Mouse (Mus musculus) thymus, postnatal 36 days (tissue): ENCODE data around the gene Foxa3.
"Not testable (repeated sequence)": the region's sequence is repeated elsewhere in the genome, so short reads cannot be mapped to it uniquely, and the experiment has no call there.

Experiments
- DNase-seq, 2 experiments: peaks; one replicate each; pipeline ENCODE4 v3.0.0; 2022; ENCODE audit warnings: mixed read lengths in 2 of 2

Foxa3 gene

GRCm38 (mm10) chr7:19023357-19023814 is at the start of gene Foxa3:
Gene Foxa3 (minus strand): TSS chr7:19023538.
- peak; percentile 39 to 63 for DNase-seq

DNA sequence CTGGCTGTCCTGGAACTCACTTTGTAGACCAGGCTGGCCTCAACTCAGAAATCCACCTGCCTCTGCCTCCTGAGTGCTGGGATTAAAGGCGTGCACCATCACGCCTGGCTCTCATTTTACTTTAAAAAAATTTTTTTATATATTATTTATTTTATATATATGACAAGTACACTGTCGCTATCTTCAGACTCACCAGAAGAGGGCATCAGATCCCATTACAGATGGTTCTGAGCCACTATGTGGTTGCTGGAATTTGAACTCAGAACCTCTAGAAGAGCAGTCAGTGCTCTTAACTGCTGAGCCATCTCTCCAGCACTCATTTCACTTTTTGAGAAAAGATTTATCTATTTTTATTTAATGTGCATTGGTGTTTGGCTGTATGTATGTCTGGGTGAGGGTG is 47.7 kb upstream of the Foxa3 start:
- not testable (repeated sequence) for DNase-seq

DNA sequence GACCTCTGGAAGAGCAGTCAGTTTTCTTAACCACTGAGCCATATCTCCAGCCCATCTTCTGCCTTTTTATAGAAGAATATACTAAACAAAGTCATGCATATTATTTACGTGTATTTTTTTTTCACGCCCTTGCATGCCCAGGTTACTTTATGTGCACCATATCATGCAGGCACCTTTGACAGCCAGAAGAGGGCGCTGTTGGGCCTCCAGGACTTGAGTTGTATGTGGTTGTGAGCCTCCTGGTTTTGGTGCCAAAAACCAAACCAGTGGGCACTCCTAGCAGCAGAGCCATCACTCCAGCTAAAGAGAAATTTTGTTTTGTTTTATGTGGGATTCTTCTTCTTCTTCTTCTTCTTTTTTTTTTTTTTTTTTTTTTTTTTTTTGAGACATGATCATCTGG is 46.2 kb upstream of the Foxa3 start:
- DNase-seq, result no peak

DNA sequence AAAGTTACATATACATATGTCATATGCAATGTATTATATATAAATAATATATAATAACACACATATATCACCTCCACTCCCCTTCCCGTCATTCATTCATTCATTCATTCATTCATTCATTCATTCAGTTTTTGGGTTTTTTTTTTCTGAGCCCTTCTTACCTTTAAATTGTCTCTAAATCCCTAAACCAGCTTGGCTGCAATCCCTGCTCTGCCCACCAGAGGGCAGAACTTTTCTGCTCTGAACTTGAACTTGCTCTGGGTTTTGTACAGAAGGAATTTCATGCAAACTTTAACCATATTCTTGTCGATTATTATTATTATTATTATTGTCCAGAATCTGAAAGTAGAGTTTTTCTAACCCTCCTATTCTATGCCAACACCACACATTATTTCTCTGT is 45.4 kb upstream of the Foxa3 start:
- peak; percentile 61 to 73 for DNase-seq

DNA sequence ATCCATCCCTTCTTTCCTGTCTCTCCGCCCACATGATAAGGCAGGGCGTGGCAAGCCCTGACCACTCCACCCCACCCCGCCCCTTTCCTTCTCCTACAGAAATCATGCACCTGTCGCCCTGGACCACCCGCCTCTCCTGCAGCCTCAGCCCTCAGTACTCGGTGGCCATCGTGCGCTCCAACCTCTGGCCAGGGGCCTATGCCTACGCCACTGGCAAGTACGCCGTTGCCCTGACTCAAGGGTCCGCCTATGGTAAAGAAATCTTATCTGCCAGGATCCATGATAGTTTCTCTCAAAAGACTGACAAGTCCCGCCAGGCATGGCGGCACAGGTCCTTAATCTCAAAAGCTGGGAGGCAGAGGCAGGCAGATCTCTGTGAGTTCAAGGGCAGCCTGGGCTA is 44.6 kb upstream of the Foxa3 start:
- DNase-seq, result no peak

- DNase-seq, result no peak
Observed at GRCm38 (mm10) chr7:19067063-19067462, 43.7 kb upstream of the Foxa3 start.

DNA sequence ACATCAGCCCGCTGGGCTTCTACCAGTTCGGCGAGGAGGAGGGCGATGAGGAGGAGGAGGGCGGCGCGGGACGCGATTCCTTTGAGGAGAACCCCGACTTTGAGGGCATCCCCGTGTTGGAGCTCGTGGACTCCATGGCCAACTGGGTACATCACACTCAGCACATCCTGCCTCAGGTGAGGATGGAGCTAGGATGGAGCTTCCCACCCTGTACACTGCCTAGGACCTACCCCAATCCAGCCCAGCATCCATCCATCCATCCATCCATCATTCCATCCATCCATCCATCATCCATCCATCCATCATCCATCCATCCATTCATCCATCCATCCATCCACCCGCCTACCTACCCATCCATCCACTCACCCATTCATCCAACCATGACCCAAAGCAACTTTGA is 42.6 kb upstream of the Foxa3 start:
- no peak for DNase-seq

GRCm38 (mm10) chr7:19057405-19057804 is 34.1 kb upstream of the Foxa3 start:
- no peak for DNase-seq

GRCm38 (mm10) chr7:19055108-19055507 is 31.8 kb upstream of the Foxa3 start:
- DNase-seq, result no peak

- DNase-seq, result no peak
Observed at GRCm38 (mm10) chr7:19054777-19055076, 31.4 kb upstream of the Foxa3 start.

- DNase-seq, result peak in 1 of 2 experiments; percentile 34
Observed at GRCm38 (mm10) chr7:19054047-19054776, 30.9 kb upstream of the Foxa3 start, which contains the start of gene Rsph6a. Gene Rsph6a (plus strand): TSS chr7:19054690.

DNA sequence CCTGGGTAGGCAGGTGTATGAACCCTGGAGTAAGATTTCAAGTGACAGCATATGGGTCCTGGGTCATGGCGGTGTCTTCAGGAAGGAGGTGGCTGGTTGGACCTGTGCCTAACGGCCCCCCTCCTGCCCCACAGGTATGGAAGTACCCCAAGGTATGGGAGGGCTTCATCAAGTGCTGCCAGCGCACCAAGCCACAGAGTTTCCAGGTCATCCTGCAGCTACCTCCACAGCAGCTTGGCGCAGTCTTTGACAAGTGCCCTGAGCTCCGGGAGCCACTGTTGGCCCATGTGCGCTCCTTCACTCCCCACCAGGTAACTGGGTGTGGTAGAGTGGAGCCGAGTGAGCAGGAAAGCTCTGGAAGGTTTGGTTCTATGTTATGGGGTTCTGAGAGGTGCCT is 29.8 kb upstream of the Foxa3 start:
- no peak for DNase-seq

DNA sequence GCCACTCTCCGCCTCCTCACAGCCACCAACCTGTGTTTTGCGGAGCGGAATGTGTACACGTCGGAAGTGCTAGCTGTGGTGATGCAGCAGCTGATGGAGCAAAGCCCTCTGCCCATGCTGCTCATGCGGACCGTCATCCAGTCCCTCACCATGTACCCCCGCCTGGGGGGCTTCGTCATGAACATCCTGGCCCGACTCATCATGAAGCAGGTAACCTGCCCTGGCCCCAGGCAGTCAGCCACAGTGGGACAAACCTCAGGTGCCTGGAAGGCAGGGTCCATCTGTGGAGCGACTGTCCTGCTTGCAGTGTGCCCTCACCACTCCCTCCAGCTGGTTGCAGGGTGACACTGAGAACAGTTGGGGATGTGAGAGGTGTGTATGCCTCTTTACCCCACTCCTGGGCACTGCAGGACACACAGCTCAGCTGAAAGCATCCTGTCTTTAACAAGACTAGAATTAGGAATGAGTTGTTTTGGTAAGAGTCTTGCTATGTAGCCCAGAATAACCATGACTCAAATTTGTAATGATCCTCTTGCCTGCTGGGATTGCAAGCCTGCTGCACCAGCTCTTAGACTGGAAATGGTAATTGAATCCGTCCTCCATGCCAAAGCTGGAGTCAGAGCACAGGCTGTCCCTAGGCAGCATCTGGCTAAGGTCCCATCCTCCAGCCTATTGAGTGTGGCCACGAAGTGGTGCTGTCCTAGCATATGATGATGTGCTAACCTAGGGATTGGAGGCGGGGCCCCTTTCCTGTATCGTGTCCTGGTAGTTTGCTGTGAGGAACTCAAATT is 29.2 kb upstream of the Foxa3 start:
- DNase-seq, result no peak

GRCm38 (mm10) chr7:19051161-19051560 is 27.8 kb upstream of the Foxa3 start:
- DNase-seq, result no peak

DNA sequence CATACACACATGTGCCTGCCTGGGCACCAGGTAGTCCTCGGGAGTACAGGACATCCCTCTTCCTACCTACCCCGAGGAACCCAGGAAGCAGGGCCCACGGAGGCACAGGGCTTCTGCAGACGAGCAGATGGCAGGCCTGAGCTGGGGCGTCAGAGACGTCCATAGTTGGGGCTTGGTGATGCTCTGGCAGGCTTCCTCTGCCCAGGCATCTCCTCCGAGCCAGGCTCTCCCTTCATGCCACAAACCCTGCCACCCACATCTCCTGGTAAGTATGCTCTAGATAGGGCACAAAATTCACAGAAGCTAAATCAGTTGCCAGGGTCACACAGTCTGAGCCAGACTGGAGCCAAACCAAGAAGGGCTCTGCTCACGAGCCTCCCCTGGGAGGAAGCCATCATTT is 26.8 kb upstream of the Foxa3 start:
- DNase-seq, result no peak

DNA sequence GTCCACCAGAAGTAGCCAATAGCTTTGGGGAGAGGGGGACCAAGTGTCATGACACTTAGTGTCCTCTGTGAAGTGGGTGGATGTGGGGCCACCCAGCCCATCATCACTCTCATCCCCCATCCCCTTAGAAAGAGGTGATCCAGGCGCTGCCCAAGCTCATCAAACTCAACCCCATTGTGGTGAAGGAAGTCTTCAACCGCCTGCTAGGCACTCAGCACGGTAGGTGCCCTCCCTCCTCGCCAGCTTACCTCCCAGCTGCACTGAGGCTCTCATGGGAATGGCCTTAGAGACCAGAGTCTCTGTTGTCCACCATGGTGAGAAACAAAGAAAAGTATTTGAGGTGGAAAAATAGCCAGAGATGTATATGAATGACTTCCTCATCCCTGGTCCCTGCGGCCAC is 25.9 kb upstream of the Foxa3 start:
- DNase-seq, result no peak

GRCm38 (mm10) chr7:19048006-19048527 is 24.7 kb upstream of the Foxa3 start:
- DNase-seq, result no peak

DNA sequence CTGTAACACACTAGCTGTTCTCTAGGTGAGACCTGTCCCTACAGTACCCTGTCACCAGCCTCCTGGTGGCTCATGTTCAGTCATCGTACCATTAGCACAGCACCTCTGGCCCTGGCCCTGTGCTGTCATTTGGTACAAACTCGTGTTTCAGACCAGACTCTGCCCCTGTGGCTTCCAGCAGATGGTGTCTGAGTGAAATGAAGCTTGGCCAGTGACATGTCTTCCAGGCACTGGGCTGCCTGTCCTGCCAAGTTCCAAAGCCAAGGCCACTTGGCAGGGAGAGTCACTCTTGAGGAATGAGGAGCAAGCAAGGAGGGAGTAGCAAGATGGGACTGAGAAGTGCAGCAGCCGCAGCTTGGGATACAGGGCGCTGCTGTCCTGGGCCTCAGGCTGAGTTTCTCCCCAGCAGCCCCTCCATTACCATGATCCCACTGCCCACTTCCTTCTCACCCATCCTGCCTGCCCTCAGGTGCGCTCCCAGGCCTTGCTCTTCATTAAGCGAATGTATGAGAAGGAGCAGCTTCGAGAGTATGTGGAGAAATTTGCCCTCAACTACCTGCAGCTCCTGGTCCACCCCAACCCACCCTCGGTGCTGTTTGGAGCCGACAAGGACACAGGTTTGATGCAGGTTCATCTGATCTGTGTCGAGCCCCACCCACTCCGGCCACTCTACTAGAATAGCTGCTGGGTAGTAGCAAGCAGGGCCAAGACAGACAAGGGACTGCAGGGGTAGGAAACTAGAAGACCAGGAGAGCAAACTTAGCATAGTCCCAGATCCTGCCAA is 23.1 kb upstream of the Foxa3 start:
- no peak for DNase-seq

- no peak for DNase-seq
Observed at GRCm38 (mm10) chr7:19044616-19045015, 21.3 kb upstream of the Foxa3 start.

- no peak for DNase-seq
Observed at GRCm38 (mm10) chr7:19031641-19032040, 8.3 kb upstream of the Foxa3 start.

DNA sequence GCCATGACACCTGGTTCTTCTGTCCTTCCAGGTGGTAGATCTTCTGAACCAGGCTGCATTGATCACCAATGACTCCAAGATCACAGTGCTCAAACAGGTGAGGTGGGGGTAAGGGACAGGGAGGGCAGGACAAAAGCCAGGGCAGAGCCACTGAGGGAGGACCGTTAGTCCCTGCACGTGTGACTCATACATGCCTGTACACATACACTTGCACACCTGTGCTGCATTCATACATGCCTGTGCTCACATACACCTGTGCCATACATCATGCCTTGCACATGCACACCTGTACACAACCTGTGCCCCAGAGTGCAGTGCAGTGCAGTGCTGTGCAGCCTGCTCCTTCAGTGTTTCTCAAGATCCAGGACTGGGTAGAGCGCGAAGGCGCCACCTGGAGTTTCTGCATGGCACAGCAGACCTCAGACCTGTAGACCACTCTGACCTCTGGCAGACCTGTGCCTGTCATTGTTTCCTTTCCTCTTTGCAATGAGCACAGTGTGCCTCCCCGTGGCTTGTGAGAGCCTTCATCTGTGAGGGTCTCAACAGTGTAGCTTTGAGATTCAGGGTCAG is 5.8 kb upstream of the Foxa3 start:
- peak; percentile 66 for DNase-seq

- DNase-seq, result no peak
Observed at GRCm38 (mm10) chr7:19028067-19028466, 4.7 kb upstream of the Foxa3 start.
